12 mouse cellular contexts compared by ENCODE assay signal in the genomic region with DNA sequence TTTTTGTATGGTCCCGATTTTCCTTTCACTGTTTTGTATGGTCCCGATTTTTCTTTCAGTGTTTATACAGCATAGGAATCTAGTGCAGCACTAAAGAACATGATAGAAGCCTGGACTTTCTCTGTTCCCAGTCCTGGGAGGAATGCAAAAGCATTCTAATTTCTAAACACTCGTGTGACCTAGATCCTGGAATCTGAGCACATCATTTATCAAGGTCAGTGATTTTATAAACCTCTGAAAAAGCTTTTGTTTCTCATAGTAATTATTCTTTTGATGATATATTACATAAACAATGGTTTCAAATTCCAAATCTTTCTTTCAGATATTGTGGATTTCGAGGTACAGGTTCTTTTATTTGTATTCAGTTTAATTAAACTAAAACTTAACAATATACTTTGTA.
"Had no signal": no experiment of that assay in that cellular context is flagged by ENCODE, and none has a peak within 500 bp of the region (broad histone marks: within the 10 kb centered on the region; RNA-seq: fewer than 3 reads in every experiment).

No protein-coding gene starts in this region.

- DNase-seq: left cerebral cortex, postnatal 4 days; liver; liver, embryonic 13.5 days; liver, postnatal 0 days; lung, adult 18-20 months; lung, adult 2 months; lung, embryonic 14.5 days; lung, postnatal 10 days; lung, postnatal 14 days; lung, postnatal 36 days; lung, postnatal 4 days; midbrain, embryonic 14.5 days had no signal
